Mouse (Mus musculus) heart, adult 2 months (tissue): Measurements from ENCODE around the gene Grin2c. TPM values are rescaled to one million over a fixed set of nuclear protein-coding genes. Genes with fewer than 3 reads are reported as not detected.

ENCODE experiments used
- DNase-seq, 2 experiments: peaks; one replicate each; pipeline ENCODE4 v3.0.0; 2021
- H3K27ac ChIP-seq: fragments of 200-600 bp; 2 replicates; pipeline ENCODE4 v1.8.1; 2022
- H3K27me3 ChIP-seq: fragments of 200-500 bp; 2 replicates; pipeline ENCODE4 v1.6.1; 2012; ENCODE audit warnings: mild to moderate bottlenecking, low read length, inconsistent platforms, mixed read lengths; ENCODE audit not compliant: control insufficient read depth, insufficient read depth
- H3K36me3 ChIP-seq: fragments of 200-500 bp; 2 replicates; pipeline ENCODE4 v1.6.1; 2012; ENCODE audit warnings: low read length, inconsistent platforms; ENCODE audit not compliant: control insufficient read depth, insufficient read depth
- H3K4me1 ChIP-seq: fragments of 200-500 bp; 2 replicates; pipeline ENCODE4 v1.6.1; 2011; ENCODE audit warnings: low read length; ENCODE audit not compliant: control insufficient read depth, insufficient read depth
- H3K4me3 ChIP-seq: fragments of 200-600 bp; 2 replicates; pipeline ENCODE4 v1.8.1; 2022
- H3K79me2 ChIP-seq: fragments of 200-500 bp; replicated peaks from 2 replicates; pipeline ENCODE4 v1.6.1; 2012; ENCODE audit warnings: mild to moderate bottlenecking, inconsistent platforms, low read length, moderate library complexity, mixed read lengths; ENCODE audit not compliant: control insufficient read depth, insufficient read depth
- H3K9ac ChIP-seq: fragments of 200-500 bp; 2 replicates; pipeline ENCODE4 v1.6.1; 2012; ENCODE audit warnings: low read depth, mild to moderate bottlenecking, control low read depth, inconsistent platforms, low read length, mixed read lengths
- CTCF ChIP-seq: fragments of 200-600 bp; IDR thresholded peaks from 2 replicates; pipeline ENCODE4 v1.8.1; 2022; ENCODE audit warnings: antibody characterized with exemption, mild to moderate bottlenecking, moderate library complexity
- EP300 ChIP-seq: fragments of 200-500 bp; IDR thresholded peaks from 2 replicates; pipeline ENCODE4 v1.6.1; 2011; ENCODE audit warnings: low read depth, low read length, control low read depth; ENCODE audit not compliant: insufficient read depth
- POLR2A ChIP-seq: fragments of 200-500 bp; IDR thresholded peaks from 2 replicates; pipeline ENCODE4 v1.6.1; 2011; ENCODE audit warnings: mild to moderate bottlenecking, low read depth, low read length, control low read depth; ENCODE audit not compliant: insufficient read depth
- WGBS: fragments of 180-500 bp; shearing (Covaris S2); methylation state at CpG from one replicate; pipeline ENCODE4 v1.1.7; 2018; 5-methylcytosine and 5-hydroxymethylcytosine counted together
- intact Hi-C: fragments of 180-260 bp; cut with DNase I; formaldehyde crosslinking; loops from one replicate; pipeline ENCODE4 v1.15.1; 2025
- polyA plus RNA-seq: library from polyadenylated mRNA; depleted of rRNA; stranded (reverse); fragments of >200 nt; gene quantifications from 2 replicates; pipeline ENCODE4 v1.2.3, GENCODE M21; 2012
- total RNA-seq, 2 experiments: library from RNA; stranded (reverse); gene quantifications; 2 replicates each; pipeline ENCODE4 v1.2.3; 2021

The Grin2c gene
- total and polyA plus RNA-seq, 3 experiments = 0.25 to 2.0 (median 0.26) TPM

DNA sequence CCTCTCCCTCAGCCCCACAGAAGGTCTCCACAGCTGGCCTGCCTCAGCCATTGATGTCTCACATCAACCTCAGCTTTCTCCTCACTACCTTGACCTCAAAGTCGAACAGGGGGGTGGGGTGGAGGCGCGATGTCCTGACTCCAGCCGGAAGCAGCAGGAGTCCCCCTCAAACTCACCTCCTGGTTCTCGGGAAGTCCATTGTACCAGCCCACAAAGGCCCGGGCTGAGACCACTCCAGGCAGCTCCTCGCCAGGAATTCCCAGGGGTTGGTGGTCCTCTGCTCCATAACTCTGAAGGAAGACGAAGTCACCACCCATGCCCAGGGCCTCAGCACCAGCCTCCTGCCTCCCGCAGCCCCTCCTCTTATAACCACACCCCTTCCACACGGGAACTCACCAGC lies 4.4 kb upstream of the Grin2c start:
- Histone ChIP-seq H3K36me3 (no peaks in the 10 kb centered on the region), H3K79me2 (no peaks in the 10 kb centered on the region), H3K4me1 (no peaks in the 10 kb centered on the region; the same call in 1 of the 2 replicates), H3K27ac (no peak overlapping the region), H3K4me3 (no peak overlapping the region), H3K27me3 (peaks cover 4% of the 10 kb centered on the region), H3K9ac (no peak overlapping the region)
- TF ChIP-seq CTCF (no peak), EP300 (no peak), POLR2A (no peak)
- DNase-seq = no peak
- WGBS = 78% methylated on average over 10 of the region's 10 CpGs
- intact Hi-C loops = loop anchor here (2.0 to 5.0 kb wide), 2 partner anchors 111 to 189 kb away; no protein-coding TSS in a partner anchor

DNA sequence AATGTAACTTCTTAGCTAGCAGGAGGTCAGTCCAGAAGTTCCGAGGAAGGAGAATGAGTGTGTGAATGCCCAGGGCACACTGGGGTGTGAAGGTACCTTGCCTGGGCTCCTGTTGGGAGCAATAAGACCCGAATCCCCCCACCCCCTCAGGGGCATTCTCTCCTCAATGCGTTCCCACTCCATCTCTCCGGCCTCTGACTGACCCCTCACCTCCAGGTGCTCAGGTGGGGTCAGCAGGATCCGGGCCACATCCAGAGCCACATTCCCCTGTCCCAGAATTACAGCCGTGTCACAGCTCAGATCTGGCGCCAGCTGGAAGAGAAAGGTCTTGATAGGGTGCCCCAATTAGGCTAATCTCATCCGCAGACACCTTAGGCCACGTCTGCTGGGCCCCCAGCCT lies 4.0 kb upstream of the Grin2c start:
- Histone ChIP-seq H3K9ac (no peak overlapping the region), H3K4me3 (no peak overlapping the region), H3K27me3 (peaks cover 5% of the 10 kb centered on the region), H3K4me1 (no peaks in the 10 kb centered on the region; the same call in 1 of the 2 replicates), H3K79me2 (no peaks in the 10 kb centered on the region), H3K27ac (no peak overlapping the region), H3K36me3 (no peaks in the 10 kb centered on the region)
- DNase-seq = no peak
- no peak for TF ChIP-seq CTCF
- TF ChIP-seq EP300 = no peak
- no peak for TF ChIP-seq POLR2A
- 75% methylated on average over 9 of the region's 9 CpGs for WGBS
- intact Hi-C loops = loop anchor here (2.0 to 5.0 kb wide), 2 partner anchors 110 to 189 kb away; no protein-coding TSS in a partner anchor

DNA sequence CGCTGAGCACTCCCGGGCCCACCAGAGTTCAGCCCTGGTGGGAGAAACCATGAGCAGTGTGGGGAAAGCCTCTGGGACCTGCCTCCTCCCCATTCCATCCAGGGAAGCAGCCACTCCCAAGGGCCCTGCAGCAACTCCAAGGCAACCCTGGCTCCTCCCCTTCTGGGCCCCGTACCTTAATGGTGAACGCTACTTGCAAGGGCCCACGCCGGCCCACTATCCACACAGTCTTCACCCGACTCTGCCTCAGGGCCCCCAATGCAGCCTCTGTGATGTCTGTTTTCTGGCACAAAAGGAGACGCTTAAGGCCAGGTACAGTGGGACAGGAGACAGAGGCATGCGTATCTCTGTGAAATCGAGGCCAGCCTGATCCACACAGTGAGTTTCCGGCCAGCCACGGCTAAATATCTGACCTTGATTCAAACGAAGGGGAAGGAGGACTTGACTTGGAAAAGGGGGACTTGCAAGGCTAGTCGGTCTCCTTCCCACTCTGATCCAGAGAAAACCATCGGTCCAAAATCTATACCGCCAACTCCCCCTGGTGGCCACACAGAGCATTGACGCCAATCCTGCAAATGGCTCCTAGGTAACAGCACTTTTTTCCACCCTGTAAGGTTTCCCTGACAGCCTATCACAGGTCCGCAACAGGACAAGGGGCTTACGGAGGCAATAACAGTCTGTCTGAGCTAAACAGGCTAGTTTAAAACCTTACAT lies 3.3 kb upstream of the Grin2c start:
- Histone ChIP-seq H3K36me3 (no peaks in the 10 kb centered on the region), H3K79me2 (no peaks in the 10 kb centered on the region), H3K9ac (no peak overlapping the region), H3K27me3 (peaks cover 9% of the 10 kb centered on the region), H3K4me3 (no peak overlapping the region), H3K27ac (no peak overlapping the region), H3K4me1 (no peaks in the 10 kb centered on the region; the same call in 1 of the 2 replicates)
- intact Hi-C loops = loop anchor here (1.0 to 5.0 kb wide), 3 partner anchors 68 to 188 kb away; no protein-coding TSS in a partner anchor
- DNase-seq = peak; percentile 71 to 84
- WGBS = 31% methylated on average over 19 of the region's 19 CpGs
- TF ChIP-seq EP300 (peak; percentile 72; the same call in 1 of the 2 replicates), CTCF (0 out of 2 replicates have a peak, but pooled peaks have one; percentile 99), POLR2A (no peak)

DNA sequence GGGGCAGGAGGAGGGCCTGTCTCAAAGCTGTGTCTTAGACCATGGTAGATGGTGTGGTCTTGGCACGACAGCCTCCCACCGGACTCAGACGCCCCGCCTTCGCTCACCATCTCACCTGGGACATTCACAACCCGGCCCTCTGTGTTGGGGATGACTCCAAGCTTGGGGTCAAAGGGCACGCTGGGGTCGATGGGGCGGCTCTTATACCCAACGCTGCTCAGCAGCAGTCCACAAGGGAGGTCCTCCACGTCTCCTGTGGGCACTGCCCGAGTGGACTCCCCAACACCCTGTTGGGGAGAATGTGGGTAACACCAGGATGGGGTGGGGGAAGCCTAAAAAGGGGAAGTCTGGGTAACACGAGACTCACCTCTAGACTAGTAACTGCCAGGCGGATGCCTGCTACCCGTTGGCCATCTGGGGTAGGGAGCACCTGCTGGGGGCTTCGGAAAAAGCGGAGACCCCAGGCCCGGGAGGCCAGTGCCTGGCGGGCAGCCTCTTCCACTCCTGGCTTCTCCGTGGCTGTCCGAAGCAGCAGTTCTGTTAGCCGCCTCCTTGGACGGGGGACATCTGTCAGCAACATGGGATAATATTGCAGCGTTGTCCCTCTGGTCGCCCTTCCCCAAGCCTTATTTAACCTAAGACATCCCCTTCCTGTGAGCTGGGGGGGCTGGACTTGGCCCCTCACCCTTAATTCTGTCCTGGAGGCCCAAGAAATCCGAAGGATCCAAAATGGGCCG lies 2.5 kb upstream of the Grin2c start:
- peaks cover 9% of the 10 kb centered on the region for H3K27me3 ChIP-seq

DNA sequence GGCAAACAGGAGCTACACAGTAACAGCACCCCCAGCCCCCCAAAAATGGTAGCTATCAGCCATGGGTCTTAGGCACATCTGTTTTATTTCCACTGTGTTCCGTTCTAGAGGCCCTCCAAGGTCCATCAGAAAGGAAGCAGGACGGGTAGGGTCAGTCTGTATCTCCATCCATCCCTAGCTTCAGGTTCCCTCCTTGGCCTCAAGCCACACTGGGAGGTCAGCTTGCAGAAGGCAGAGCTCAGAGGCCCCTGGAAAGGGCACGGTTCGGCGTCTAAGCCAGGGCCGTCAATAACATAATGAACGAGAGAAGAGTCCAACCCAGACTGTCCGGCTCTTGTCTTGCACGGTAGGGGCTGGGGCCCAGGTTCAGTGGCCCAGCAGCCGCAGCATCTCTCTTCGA lies 915 bp upstream of the Grin2c start:
- Histone ChIP-seq H3K4me3 (no peak overlapping the region), H3K9ac (no peak overlapping the region), H3K27me3 (peaks cover 9% of the 10 kb centered on the region), H3K27ac (no peak overlapping the region), H3K4me1 (no peaks in the 10 kb centered on the region; the same call in 1 of the 2 replicates), H3K36me3 (no peaks in the 10 kb centered on the region), H3K79me2 (no peaks in the 10 kb centered on the region)
- intact Hi-C loops = no loop called here
- 89% methylated on average over 11 of the region's 11 CpGs for WGBS
- DNase-seq = no peak
- TF ChIP-seq POLR2A = no peak
- no peak for TF ChIP-seq EP300
- no peak for TF ChIP-seq CTCF

More for the DNA sequence above, 2.5 kb upstream of the Grin2c start:
- Histone ChIP-seq H3K4me1 (no peaks in the 10 kb centered on the region; the same call in 1 of the 2 replicates), H3K4me3 (no peak overlapping the region), H3K36me3 (no peaks in the 10 kb centered on the region), H3K79me2 (no peaks in the 10 kb centered on the region), H3K27ac (no peak overlapping the region), H3K9ac (no peak overlapping the region)
- intact Hi-C loops = loop anchor here (1.0 to 5.0 kb wide), 3 partner anchors 67 to 187 kb away; no protein-coding TSS in a partner anchor
- DNase-seq = no peak
- TF ChIP-seq POLR2A (no peak), EP300 (no peak), CTCF (no peak)
- WGBS = 91% methylated on average over 27 of the region's 27 CpGs
